Mouse (Mus musculus) heart, embryonic 16.5 days (tissue): ENCODE data around the gene Sgta. TPM values are rescaled to one million over a fixed set of nuclear protein-coding genes. Genes with fewer than 3 reads are reported as not detected.

Experiments used
- ATAC-seq: fragments of 200-750 bp; cut with Nextera tagmentation; replicated peaks from 2 replicates; pipeline ENCODE4 v1.8.0; 2017; ENCODE audit warnings: moderate number of reproducible peaks; ENCODE audit not compliant: insufficient read depth, low FRiP score; ENCODE audit errors: extremely low read depth
- H3K27ac ChIP-seq: fragments of 300-500 bp; sonication (generic); 2 replicates; pipeline ENCODE4 v1.5.1; 2014; ENCODE audit warnings: mild to moderate bottlenecking, low read length, control low read depth, moderate library complexity
- H3K27me3 ChIP-seq: fragments of 300-500 bp; sonication (generic); 2 replicates; pipeline ENCODE4 v1.6.1; 2014; ENCODE audit warnings: low read length, mixed read lengths; ENCODE audit not compliant: control insufficient read depth, insufficient read depth
- H3K36me3 ChIP-seq: fragments of 300-500 bp; sonication (generic); 2 replicates; pipeline ENCODE4 v1.6.1; 2014; ENCODE audit not compliant: control insufficient read depth, insufficient read depth
- H3K4me1 ChIP-seq: fragments of 300-500 bp; sonication (generic); 2 replicates; pipeline ENCODE4 v1.6.1; 2014; ENCODE audit warnings: low read length, mixed read lengths; ENCODE audit not compliant: control insufficient read depth, insufficient read depth
- H3K4me2 ChIP-seq: fragments of 300-500 bp; sonication (generic); 2 replicates; pipeline ENCODE4 v1.6.1; 2014; ENCODE audit warnings: low read depth, mild to moderate bottlenecking, control low read depth, low read length
- H3K4me3 ChIP-seq: fragments of 300-500 bp; sonication (generic); 2 replicates; pipeline ENCODE4 v1.5.1; 2014; ENCODE audit warnings: mild to moderate bottlenecking, control low read depth, low read length
- H3K9ac ChIP-seq: fragments of 300-500 bp; sonication (generic); 2 replicates; pipeline ENCODE4 v1.6.1; 2014; ENCODE audit warnings: low read length, control low read depth
- H3K9me3 ChIP-seq: fragments of 300-500 bp; sonication (generic); replicated peaks from 2 replicates; pipeline ENCODE4 v1.6.1; 2016; ENCODE audit warnings: low read length; ENCODE audit not compliant: control insufficient read depth
- WGBS: fragments of 180-500 bp; shearing (Covaris S2); extraction: QIAGEN DNeasy Blood & Tissue Kit; methylation state at CpG from one replicate; pipeline ENCODE4 v1.1.7; 2014; 5-methylcytosine and 5-hydroxymethylcytosine counted together
- polyA plus RNA-seq: library from polyadenylated mRNA; unstranded; fragments of >200 nt; fragmentation: Nextera tagmentation; extraction: Ambion mirVana; gene quantifications from 2 replicates; pipeline ENCODE4 v1.2.1, GENCODE M21; 2015

Gene Sgta
- polyA plus RNA-seq, 1 experiment from 2014 or later: 166 TPM

DNA sequence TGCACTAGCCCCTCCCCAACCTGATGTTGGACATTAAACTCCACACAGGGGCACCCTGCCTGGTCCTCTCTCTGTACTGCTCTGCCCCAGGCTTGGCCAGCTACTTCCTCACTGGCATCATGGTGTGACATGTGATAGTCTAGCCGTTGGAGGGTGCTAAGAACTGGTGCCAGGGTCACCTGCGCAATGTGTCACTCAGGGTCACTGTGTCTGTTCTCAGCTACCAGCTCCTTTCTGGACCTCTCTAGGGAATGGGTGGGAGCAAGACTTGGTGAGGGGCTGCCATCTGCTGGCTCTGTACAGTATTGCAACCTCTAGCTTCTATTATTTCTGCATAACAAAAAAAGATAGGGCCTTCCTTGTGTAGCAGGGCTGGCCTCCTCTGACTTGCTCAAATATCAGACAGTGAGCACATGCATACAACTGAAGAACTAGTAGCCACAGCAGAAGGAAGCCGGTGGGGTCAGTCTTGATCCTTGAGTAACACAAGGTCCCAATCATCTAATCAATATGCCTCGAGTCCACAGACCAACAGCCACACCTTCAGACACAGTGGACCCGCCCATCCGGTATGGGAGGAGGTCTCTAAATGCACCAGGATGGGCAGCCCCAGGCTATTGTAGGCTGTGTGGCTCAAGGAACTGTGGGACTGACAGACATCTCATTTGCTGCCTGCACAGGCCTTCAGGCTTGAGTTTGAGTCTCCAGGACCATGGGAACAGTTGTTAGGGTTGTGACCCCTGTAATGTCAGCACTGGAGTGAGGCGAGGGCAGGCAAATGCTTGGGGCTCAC is 22.4 kb upstream of the Sgta start:
- Histone ChIP-seq H3K27ac (no peak overlapping the region), H3K27me3 (no peaks in the 10 kb centered on the region), H3K4me2 (no peak overlapping the region), H3K36me3 (peaks cover 17% of the 10 kb centered on the region), H3K4me3 (no peak overlapping the region), H3K4me1 (no peaks in the 10 kb centered on the region), H3K9ac (no peak overlapping the region), H3K9me3 (no peaks in the 10 kb centered on the region; the same call in 1 of the 2 replicates)
- 75% methylated on average over 7 of the region's 7 CpGs for WGBS
- peak; percentile 38; the same call in 1 of the 2 replicates for ATAC-seq

DNA sequence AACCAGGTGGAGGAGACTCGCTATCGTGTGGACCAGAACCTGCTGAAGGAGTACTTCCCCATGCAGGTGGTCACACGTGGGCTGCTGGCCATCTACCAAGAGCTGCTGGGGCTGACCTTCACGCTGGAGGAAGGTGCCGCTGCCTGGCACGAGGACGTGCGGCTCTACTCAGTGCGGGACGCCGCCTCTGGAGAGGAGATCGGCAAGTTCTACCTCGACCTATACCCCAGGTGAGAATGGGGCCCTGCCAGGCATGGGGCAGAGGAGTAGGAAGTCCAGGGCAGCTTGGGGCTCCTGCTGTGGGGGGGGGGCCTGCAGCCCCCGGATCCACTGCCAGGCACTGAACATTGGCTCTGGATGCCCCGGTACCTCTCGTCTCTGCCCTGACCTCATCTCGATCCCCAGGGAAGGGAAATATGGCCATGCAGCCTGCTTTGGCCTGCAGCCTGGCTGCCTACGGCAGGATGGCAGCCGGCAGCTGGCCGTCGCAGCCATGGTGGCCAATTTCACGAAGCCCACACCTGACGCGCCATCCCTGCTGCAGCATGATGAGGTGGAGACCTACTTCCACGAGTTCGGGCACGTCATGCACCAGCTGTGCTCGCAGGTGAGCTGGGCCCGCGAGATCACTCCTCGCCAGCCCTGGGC is 20.2 kb upstream of the Sgta start:
- Histone ChIP-seq H3K4me3 (no peak overlapping the region), H3K9me3 (no peaks in the 10 kb centered on the region), H3K9ac (no peak overlapping the region), H3K4me1 (no peaks in the 10 kb centered on the region), H3K36me3 (peaks cover 18% of the 10 kb centered on the region), H3K4me2 (no peak overlapping the region), H3K27ac (no peak overlapping the region), H3K27me3 (no peaks in the 10 kb centered on the region)
- WGBS: 92% methylated on average over 31 of the region's 31 CpGs
- ATAC-seq: no peak

DNA sequence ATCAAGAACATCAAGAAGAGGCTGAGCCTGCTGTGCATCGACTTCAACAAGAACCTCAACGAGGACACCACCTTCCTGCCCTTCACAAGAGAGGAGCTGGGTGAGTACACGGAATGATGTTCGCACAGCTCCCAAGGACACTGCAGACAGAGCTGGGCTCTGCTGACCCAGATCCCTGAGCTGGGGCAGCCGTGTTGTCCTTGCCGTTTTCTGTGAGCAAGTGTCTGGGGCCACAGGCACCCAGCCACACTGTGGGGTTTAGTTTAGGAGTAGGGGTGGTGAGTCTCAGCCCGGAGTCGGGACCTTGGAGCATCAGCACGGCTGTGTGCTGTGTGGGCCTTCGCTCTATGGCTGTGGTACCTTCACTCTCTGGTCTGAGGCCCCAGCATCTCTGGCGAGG is 17.9 kb upstream of the Sgta start:
- Histone ChIP-seq H3K4me2 (no peak overlapping the region), H3K4me3 (no peak overlapping the region), H3K36me3 (peaks cover 32% of the 10 kb centered on the region), H3K4me1 (no peaks in the 10 kb centered on the region), H3K27ac (no peak overlapping the region), H3K9ac (no peak overlapping the region), H3K9me3 (no peaks in the 10 kb centered on the region), H3K27me3 (no peaks in the 10 kb centered on the region)
- WGBS: 86% methylated on average over 11 of the region's 11 CpGs
- no peak for ATAC-seq

DNA sequence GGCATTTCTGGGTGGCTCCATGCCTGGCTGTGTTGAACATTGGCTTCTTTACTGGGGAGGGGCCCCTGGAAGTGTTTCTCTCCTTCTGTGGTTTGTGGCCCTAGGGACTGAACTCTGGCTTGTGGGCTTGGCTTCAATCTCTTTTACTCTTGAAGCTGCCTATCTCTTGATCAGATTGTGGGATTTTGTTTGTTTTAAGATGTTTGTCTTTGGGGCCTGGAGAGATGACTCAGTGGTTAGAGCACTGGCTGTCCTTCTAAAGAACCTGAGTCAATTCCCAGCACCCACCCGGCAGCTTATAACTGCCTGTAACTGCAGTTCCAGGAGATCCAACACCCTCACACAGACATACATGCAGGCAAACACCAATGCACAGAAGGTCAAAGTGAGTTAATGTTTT is 16.4 kb upstream of the Sgta start:
- Histone ChIP-seq H3K4me3 (no peak overlapping the region), H3K4me1 (no peaks in the 10 kb centered on the region), H3K4me2 (no peak overlapping the region), H3K27me3 (no peaks in the 10 kb centered on the region), H3K9ac (no peak overlapping the region), H3K36me3 (peaks cover 26% of the 10 kb centered on the region), H3K9me3 (no peaks in the 10 kb centered on the region), H3K27ac (no peak overlapping the region)
- no peak for ATAC-seq
- 83% methylated on average over 1 of the region's 1 CpGs for WGBS

DNA sequence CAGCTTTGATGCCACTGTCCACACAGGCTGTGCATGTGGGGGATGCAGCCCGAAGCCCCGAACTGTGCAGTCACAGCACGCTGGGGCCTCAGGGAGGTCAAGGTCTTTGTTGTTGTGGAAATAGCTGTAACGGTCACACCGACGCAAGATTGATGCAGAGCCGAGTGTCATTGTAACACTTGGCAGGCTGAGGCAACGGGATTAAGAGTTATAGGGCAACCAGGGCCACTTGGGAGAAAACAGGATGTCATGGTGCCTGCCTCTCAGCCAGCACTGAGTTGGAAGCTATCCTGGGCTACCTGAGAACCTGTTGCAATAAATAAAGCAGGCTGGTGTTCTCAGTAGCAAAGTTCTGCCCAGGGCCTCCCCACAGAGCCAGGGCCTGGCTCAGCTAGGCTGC is 15.8 kb upstream of the Sgta start:
- Histone ChIP-seq H3K27ac (no peak overlapping the region), H3K4me1 (peaks cover under 1% of the 10 kb centered on the region), H3K9me3 (no peaks in the 10 kb centered on the region), H3K36me3 (peaks cover 20% of the 10 kb centered on the region), H3K9ac (no peak overlapping the region), H3K4me2 (no peak overlapping the region), H3K27me3 (no peaks in the 10 kb centered on the region), H3K4me3 (no peak overlapping the region)
- ATAC-seq: no peak
- 78% methylated on average over 8 of the region's 8 CpGs for WGBS

DNA sequence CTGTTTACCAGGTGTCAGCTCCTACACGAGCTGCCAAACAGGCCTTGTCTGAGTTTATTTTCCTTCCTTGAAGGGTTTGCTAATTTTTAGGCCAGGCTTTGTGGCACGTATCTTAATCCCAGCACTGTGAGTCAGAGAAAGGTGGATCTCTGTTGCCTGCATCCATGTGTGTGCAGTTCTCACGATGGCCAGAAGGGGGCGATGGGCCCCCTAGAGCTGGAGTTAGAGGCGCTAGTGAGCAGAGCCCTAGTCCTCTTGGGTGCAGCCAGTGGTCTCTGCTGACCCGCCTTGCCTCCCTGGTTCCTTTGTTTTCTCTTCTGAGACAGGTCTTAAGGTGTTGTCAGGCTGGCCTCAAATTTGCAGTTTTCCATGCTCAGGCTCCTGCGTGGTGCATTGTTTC is 13.5 kb upstream of the Sgta start:
- no peak overlapping the region for H3K27ac ChIP-seq
- no peak overlapping the region for H3K4me3 ChIP-seq
- 61% methylated on average over 7 of the region's 7 CpGs for WGBS
- ATAC-seq: no peak
- H3K4me1 ChIP-seq: peaks cover 5% of the 10 kb centered on the region
- H3K36me3 ChIP-seq: peaks cover 14% of the 10 kb centered on the region
- H3K9me3 ChIP-seq: no peaks in the 10 kb centered on the region
- no peaks in the 10 kb centered on the region for H3K27me3 ChIP-seq
- H3K9ac ChIP-seq: no peak overlapping the region
- H3K4me2 ChIP-seq: no peak overlapping the region

DNA sequence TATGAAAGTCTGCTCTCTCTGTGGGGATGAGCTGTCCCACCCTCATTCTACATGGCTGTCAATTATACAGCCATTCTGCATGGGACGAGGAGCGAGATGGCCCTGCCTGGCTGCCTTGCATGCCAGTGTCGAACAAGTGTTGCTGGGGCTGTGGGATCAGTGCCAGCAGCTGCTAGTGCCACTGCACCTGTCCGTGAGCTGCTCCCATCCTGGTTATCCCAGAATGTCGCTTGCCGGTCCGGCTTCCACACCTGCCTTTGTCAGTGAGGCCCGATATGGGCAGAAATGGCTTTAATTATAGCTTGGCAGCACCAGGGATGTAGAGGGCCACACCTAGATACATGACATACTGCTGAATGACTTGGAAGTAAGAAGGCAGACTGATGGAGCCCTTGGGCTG is 12.3 kb upstream of the Sgta start:
- 90% methylated on average over 8 of the region's 8 CpGs for WGBS
- H3K27me3 ChIP-seq: no peaks in the 10 kb centered on the region
- no peaks in the 10 kb centered on the region for H3K9me3 ChIP-seq
- peaks cover 14% of the 10 kb centered on the region for H3K36me3 ChIP-seq
- H3K4me2 ChIP-seq: no peak overlapping the region
- no peak overlapping the region for H3K9ac ChIP-seq
- no peak overlapping the region for H3K27ac ChIP-seq
- H3K4me1 ChIP-seq: peaks cover 5% of the 10 kb centered on the region
- no peak for ATAC-seq
- no peak overlapping the region for H3K4me3 ChIP-seq

DNA sequence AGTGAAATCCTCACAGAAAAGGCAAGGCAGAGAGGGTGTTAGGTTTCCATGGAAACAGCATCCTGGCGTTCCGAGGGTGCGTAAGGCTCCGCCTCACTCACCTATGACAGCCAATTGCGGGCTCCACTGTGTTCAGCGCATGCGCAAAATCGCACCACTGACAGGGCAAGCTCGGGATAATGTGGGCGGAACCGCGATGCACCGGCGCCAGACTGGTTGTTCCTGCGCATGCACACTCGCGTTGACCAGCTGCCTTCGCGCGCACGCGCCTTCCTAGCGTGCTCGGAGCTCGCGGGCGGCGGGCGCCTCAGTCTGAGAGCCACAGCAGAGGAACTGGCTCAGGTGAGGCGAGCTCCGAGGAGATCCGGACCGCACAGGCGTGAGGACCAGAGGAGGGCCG is 9.9 kb upstream of the Sgta start, which contains the start of gene Thop1:
Gene Thop1, plus strand, starts transcription at position 200 of the 400 bp plus-strand sequence.
- Histone ChIP-seq H3K4me1 (peaks cover 5% of the 10 kb centered on the region), H3K36me3 (peaks cover 11% of the 10 kb centered on the region), H3K27ac (peak within 1 kb of the TSS; percentile 29; the same call in 1 of the 2 replicates), H3K4me2 (peak within 1 kb of the TSS; percentile 83), H3K27me3 (no peaks in the 10 kb centered on the region), H3K9ac (peak within 1 kb of the TSS; percentile 92), H3K4me3 (peak within 1 kb of the TSS; percentile 85), H3K9me3 (no peaks in the 10 kb centered on the region)
- peak; percentile 93 for ATAC-seq
- under 1% methylated on average over 35 of the region's 35 CpGs for WGBS

DNA sequence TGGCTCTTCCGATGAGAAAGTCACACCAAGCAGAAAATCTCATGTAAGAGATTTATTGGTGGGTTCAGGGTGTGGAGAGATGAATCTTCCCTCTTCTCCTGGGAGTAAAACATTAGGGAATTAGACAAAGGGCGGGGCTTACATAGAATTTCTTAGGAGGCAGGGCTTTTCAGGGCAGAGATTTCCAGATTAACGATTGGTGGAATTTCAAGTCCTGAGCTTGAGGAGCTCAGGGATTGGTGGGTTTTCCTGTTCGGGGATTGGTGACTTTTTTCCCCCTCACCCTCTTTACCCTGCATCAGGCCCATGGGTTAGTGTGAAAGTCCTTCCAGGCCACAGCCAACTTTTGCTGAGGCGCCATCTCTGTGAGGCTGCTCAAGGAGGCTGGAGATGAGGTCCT is 8.7 kb upstream of the Sgta start:
- Histone ChIP-seq H3K9ac (no peak overlapping the region), H3K36me3 (peaks cover 7% of the 10 kb centered on the region), H3K4me3 (no peak overlapping the region), H3K4me2 (no peak overlapping the region), H3K27ac (no peak overlapping the region), H3K4me1 (peaks cover 5% of the 10 kb centered on the region), H3K27me3 (no peaks in the 10 kb centered on the region), H3K9me3 (no peaks in the 10 kb centered on the region)
- 57% methylated on average over 5 of the region's 5 CpGs for WGBS
- ATAC-seq: no peak
